Mouse (Mus musculus): Measurements from ENCODE around the gene Rrbp1. TPM values are rescaled to one million over a fixed set of nuclear protein-coding genes. Genes with fewer than 3 reads are reported as not detected.

The Rrbp1 gene
- 47.4 and 65.2 TPM in 2 replicates for polyA plus RNA-seq (2012; rRNA removed)

DNA sequence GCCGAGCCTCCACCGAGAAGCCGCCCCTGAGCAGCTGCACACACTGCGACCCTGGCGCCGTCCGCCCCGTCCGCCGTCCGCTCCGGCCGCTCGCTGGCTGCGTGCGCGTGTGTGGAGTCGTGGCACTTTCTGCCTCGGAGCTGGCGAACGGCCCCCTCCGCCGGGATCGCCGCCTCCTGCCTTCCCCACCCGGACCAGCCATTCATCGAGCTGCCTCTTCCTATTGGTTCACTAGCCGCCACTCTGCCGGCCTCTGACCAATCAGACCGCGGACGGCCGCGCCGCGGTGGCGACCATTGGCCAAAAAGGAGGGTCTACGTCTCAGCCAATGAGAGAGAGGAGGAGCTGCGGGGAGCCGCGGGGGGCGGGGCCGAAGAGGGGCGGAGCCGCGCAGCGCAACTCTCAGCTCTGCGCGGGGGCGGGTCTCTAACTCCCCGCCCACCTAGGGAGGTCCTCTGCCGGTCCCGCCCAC is at the start of gene Rrbp1:
Gene Rrbp1 (minus strand): TSS at position 184 of the 472 bp plus-strand sequence.

DNA sequence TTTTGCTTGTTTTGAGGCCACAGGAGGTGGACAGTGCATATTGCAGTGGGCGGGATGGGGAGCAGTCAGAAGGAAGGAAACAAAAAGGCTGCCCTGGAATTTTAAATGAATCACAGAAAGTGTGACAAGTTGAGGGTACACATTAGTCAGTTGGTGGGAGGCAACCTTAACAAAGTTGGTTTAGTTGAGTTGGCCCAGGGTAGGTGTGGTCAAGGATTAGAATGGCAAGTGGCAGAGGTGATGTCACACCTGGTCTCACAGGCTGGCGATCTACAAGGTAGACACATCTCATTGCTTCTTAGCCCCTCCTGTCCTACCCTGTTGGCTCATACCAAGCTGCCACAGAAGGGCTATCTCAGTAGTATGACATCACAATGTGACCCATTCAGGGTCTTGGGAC is 21.6 kb upstream of the Rrbp1 start, which contains the start of gene Banf2:
Gene Banf2 (plus strand): TSS at position 396 of the 400 bp plus-strand sequence.

DNA sequence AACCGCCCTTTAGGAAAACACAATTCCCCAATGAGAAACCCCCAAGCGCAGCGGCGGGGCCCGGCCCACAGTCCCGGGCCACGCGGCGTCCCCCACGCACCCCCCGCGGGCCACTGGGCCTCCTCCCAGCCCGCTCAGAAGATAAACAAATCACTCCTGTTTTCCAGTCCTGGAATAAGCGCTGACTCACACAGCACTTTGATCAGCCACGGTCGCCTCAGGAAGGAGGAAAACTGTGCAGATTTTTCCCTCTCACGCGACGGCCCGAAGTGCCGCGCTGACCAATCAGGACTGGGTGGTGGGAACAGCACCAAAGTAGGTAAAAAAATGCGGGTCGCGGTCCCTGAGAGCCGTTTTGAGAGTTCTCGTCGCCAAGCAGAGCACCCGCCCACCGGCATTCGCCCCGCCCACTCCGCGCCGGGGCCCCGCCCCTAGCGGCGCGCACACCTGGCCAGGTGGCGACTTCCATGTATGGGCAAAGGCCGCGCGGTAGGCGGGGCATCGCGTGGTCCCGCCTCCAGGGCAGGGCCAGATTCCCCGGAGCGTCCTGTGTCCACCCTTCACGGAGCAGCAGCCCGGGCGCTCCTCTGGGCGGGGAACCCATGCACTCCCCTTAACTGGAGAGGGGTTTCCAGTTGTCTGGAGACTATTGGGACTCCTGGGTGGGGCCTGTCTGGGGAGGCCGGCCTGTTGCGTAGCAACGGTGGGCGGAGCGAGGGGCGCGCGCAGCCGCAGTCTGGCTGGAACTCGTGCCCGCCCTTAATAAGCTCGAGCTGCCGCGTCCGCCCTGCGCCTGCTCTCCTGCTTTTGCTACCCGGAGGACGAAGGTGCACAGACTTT is 96.1 kb downstream of the Rrbp1 start, which contains the start of gene Dstn:
Gene Dstn (plus strand): TSS at position 561 of the 840 bp plus-strand sequence.

Other genes starting within 250 kb of the Rrbp1 start
- gene Bfsp1, start 148.1 kb downstream of the Rrbp1 start, polyA plus RNA-seq (2012; rRNA removed), result 1.6 and 2.0 TPM in 2 replicates
- 151 and 161 TPM in 2 replicates for gene Dstn, start 95.9 kb downstream of the Rrbp1 start, polyA plus RNA-seq (2012; rRNA removed)
- gene Banf2, start 21.8 kb upstream of the Rrbp1 start, polyA plus RNA-seq (2012; rRNA removed), result not detected in 2 replicates